Mouse (Mus musculus) heart, embryonic 16.5 days (tissue): ENCODE measurements around the gene Gm11042. TPM values are rescaled to one million over a fixed set of nuclear protein-coding genes. Genes with fewer than 3 reads are reported as not detected.

Source experiments
- ATAC-seq: fragments of 200-750 bp; cut with Nextera tagmentation; replicated peaks from 2 replicates; pipeline ENCODE4 v1.8.0; 2017; ENCODE audit warnings: moderate number of reproducible peaks; ENCODE audit not compliant: insufficient read depth, low FRiP score; ENCODE audit errors: extremely low read depth
- H3K27ac ChIP-seq: fragments of 300-500 bp; sonication (generic); 2 replicates; pipeline ENCODE4 v1.5.1; 2014; ENCODE audit warnings: mild to moderate bottlenecking, low read length, control low read depth, moderate library complexity
- H3K27me3 ChIP-seq: fragments of 300-500 bp; sonication (generic); 2 replicates; pipeline ENCODE4 v1.6.1; 2014; ENCODE audit warnings: low read length, mixed read lengths; ENCODE audit not compliant: control insufficient read depth, insufficient read depth
- H3K36me3 ChIP-seq: fragments of 300-500 bp; sonication (generic); 2 replicates; pipeline ENCODE4 v1.6.1; 2014; ENCODE audit not compliant: control insufficient read depth, insufficient read depth
- H3K4me1 ChIP-seq: fragments of 300-500 bp; sonication (generic); 2 replicates; pipeline ENCODE4 v1.6.1; 2014; ENCODE audit warnings: low read length, mixed read lengths; ENCODE audit not compliant: control insufficient read depth, insufficient read depth
- H3K4me2 ChIP-seq: fragments of 300-500 bp; sonication (generic); 2 replicates; pipeline ENCODE4 v1.6.1; 2014; ENCODE audit warnings: low read depth, mild to moderate bottlenecking, control low read depth, low read length
- H3K4me3 ChIP-seq: fragments of 300-500 bp; sonication (generic); 2 replicates; pipeline ENCODE4 v1.5.1; 2014; ENCODE audit warnings: mild to moderate bottlenecking, control low read depth, low read length
- H3K9ac ChIP-seq: fragments of 300-500 bp; sonication (generic); 2 replicates; pipeline ENCODE4 v1.6.1; 2014; ENCODE audit warnings: low read length, control low read depth
- H3K9me3 ChIP-seq: fragments of 300-500 bp; sonication (generic); replicated peaks from 2 replicates; pipeline ENCODE4 v1.6.1; 2016; ENCODE audit warnings: low read length; ENCODE audit not compliant: control insufficient read depth
- WGBS: fragments of 180-500 bp; shearing (Covaris S2); extraction: QIAGEN DNeasy Blood & Tissue Kit; methylation state at CpG from one replicate; pipeline ENCODE4 v1.1.7; 2014; 5-methylcytosine and 5-hydroxymethylcytosine counted together
- polyA plus RNA-seq: library from polyadenylated mRNA; unstranded; fragments of >200 nt; fragmentation: Nextera tagmentation; extraction: Ambion mirVana; gene quantifications from 2 replicates; pipeline ENCODE4 v1.2.1, GENCODE M21; 2015

Gene Gm11042
- not detected in 2 replicates for polyA plus RNA-seq

DNA sequence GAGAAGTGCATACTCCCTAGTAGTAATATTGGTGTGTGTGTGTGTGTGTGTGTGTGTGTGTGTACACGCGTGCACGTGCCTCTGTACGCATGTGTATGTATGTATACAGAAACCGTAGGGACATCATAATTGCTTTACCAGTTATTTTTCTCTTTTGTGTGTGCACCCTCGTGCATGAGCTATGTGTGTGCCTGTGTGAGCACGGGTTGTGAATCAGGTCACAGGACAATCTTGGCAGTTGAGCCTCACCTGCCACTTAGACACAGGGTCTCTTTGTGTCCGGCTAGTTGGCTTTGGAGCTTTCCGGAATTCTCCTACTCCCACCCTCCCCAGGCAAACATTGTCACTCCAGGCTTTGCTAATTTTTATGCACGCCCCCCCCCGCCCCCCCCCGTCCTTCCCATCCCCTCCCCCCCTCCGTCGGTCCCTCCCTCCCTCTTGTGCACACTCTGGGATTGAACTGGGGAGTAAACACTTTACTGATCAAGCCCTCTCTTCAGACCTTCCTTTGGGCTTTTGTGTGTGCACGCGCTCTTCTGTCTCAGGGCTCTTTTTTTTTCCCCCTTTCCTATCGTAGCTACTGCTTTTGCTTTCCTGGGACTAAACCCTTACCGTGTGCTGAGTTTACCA lies at the start of gene Gm11042:
Gm11042 (minus strand) TSS at position 51 of the 630 bp plus-strand sequence.
- peaks cover 2% of the 10 kb centered on the region; the same call in 1 of the 2 replicates for H3K4me1 ChIP-seq
- H3K4me2 ChIP-seq, result peak within 1 kb of the TSS; percentile 78
- no peaks in the 10 kb centered on the region for H3K27me3 ChIP-seq
- H3K27ac ChIP-seq, result no peak within 1 kb of the TSS
- H3K4me3 ChIP-seq, result peak within 1 kb of the TSS; percentile 72
- no peaks in the 10 kb centered on the region for H3K9me3 ChIP-seq
- peak; percentile 47 for ATAC-seq
- no peaks in the 10 kb centered on the region for H3K36me3 ChIP-seq
- WGBS, result 30% methylated on average over 18 of the region's 18 CpGs
- H3K9ac ChIP-seq, result peak within 1 kb of the TSS; percentile 78

DNA sequence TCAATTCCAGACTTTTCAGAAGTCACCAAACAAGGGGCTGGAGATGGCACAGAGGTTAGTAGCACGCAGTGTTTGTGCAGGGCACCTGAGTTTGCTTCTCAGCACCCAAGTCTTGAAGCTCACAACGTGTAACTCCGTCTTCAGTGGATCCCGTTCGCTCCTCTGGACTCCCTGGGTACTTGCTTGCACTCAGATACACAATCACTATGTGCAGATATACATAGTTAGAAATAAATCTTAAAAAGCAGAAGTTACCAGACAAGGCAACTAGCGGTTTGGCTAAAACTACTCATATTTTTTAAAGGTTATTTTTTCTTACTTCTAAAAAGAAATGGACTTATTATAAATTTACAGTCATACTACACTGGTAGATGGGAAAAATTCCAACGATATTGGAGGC lies 48.3 kb upstream of the Gm11042 start:
- Histone ChIP-seq H3K9ac (no peak overlapping the region), H3K4me3 (no peak overlapping the region), H3K36me3 (no peaks in the 10 kb centered on the region), H3K4me2 (no peak overlapping the region), H3K9me3 (no peaks in the 10 kb centered on the region), H3K27ac (no peak overlapping the region), H3K4me1 (peaks cover 11% of the 10 kb centered on the region), H3K27me3 (no peaks in the 10 kb centered on the region)
- ATAC-seq, result no peak
- WGBS, result 76% methylated on average over 7 of the region's 7 CpGs

DNA sequence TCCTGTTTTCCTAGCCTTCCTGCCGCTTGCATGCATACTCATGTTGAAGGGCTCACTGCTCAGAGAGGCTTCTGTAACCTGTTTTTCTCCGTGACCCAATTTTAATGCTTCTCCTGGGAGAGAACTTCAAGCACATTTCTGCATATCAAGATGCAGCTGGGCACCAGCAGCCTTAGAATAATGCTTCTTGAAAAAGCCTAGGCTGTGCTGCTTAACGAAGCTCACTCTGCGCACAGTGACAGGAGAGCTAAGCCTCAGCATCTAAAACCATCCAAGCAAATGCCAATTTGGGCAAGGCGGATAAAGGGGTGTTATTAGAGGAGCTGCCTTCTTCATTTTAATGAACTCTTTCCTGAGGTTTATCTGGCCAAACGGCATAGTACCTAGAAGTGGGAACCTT lies 46.9 kb upstream of the Gm11042 start:
- ATAC-seq, result no peak
- 85% methylated on average over 6 of the region's 6 CpGs for WGBS
- Histone ChIP-seq H3K4me3 (no peak overlapping the region), H3K27ac (no peak overlapping the region), H3K27me3 (no peaks in the 10 kb centered on the region), H3K36me3 (no peaks in the 10 kb centered on the region), H3K9ac (no peak overlapping the region), H3K4me1 (peaks cover 11% of the 10 kb centered on the region), H3K4me2 (no peak overlapping the region), H3K9me3 (no peaks in the 10 kb centered on the region)

DNA sequence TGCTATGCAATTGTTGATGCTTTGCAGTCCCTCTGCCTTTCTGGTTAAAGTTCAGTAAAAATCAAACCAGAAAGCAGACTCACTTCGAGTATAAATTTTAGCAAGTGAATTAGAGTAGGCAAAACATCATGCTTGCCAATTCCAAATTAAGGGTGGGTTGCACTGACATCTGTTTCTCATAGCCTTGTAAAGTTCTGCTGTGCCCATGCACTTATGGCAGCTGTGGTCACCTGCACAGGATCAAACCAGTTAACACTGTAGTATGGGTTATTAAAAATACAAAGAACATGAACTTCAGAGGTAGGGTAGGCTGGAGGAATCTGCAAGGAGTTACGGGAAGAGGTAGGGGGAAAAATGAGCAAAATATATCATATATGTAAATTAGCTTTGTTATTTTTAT lies 46.3 kb upstream of the Gm11042 start:
- 79% methylated on average over 2 of the region's 2 CpGs for WGBS
- H3K4me3 ChIP-seq, result no peak overlapping the region
- H3K27ac ChIP-seq, result no peak overlapping the region
- no peaks in the 10 kb centered on the region for H3K27me3 ChIP-seq
- no peaks in the 10 kb centered on the region for H3K36me3 ChIP-seq
- peaks cover 11% of the 10 kb centered on the region for H3K4me1 ChIP-seq
- ATAC-seq, result no peak
- no peak overlapping the region for H3K9ac ChIP-seq
- no peak overlapping the region for H3K4me2 ChIP-seq
- H3K9me3 ChIP-seq, result no peaks in the 10 kb centered on the region

DNA sequence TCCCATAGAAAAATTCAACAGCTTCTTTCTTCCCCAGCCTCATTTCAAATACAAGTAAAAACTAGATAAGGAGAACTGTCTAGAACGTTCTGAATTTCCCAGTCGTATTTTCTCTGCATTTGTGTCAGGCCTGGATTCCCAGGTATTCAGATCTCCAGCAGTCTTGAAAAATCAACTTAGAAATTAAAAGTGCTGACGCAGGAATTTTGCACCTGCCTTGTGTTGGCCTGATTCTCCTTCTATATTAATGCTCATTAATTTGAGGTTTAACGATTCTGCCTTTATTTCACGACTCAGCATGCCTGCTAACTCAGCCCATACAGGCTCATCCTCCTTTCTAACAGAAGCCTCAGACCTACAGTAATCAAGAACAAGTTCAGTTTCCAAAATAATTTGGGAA lies 43.6 kb upstream of the Gm11042 start:
- no peak overlapping the region for H3K4me3 ChIP-seq
- no peak for ATAC-seq

DNA sequence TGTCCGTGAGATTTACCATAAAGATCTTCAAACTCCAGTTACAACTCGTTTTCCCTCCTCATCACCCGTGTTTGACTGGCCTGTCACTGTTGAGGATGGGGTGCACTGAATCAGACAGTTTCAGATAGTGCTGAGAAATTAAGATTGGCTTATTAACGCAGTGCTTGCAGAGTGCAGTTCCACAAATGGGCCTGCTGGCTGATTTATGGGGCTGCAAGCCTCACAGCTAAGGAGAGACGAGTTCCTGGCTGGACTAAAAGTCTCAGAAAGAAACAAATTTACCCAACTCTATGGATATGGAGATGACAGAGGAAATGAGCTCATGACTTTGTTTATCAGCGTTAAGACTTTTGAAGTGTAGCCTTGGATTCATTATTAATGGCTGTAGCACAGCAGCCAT lies 41.6 kb upstream of the Gm11042 start:
- ATAC-seq, result no peak
- Histone ChIP-seq H3K27ac (no peak overlapping the region), H3K9ac (no peak overlapping the region), H3K27me3 (no peaks in the 10 kb centered on the region), H3K9me3 (no peaks in the 10 kb centered on the region), H3K4me1 (peaks cover 11% of the 10 kb centered on the region), H3K36me3 (no peaks in the 10 kb centered on the region), H3K4me3 (no peak overlapping the region), H3K4me2 (no peak overlapping the region)
- WGBS, result 65% methylated on average over 6 of the region's 6 CpGs

More for the DNA sequence above, 43.6 kb upstream of the Gm11042 start:
- H3K4me1 ChIP-seq, result peaks cover 11% of the 10 kb centered on the region
- H3K9me3 ChIP-seq, result no peaks in the 10 kb centered on the region
- no peaks in the 10 kb centered on the region for H3K36me3 ChIP-seq
- no peaks in the 10 kb centered on the region for H3K27me3 ChIP-seq
- no peak overlapping the region for H3K27ac ChIP-seq
- H3K4me2 ChIP-seq, result no peak overlapping the region
- H3K9ac ChIP-seq, result no peak overlapping the region
- WGBS, result 76% methylated on average over 5 of the region's 5 CpGs

DNA sequence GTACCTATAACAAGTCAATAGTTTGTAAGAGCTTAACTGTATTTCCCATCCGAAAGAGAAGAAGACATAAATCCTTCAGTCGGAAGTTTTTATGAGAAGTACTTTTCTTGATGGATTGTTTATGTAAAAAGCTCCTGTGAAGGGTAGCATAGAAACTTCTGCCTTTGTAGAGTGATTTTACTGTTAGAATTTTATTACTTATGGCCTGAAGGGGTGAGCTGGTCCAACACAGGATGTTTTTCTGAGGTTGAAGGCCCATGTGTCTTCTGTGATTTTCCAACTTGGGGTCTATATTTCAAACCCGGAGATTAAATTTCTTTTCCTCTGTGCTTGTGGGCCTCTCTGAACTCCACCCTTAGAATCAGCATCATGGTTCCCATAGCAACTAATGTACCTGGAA lies 26.5 kb upstream of the Gm11042 start:
- no peak overlapping the region for H3K4me3 ChIP-seq
- no peak overlapping the region for H3K27ac ChIP-seq
- 89% methylated on average over 3 of the region's 3 CpGs for WGBS
- peaks cover 10% of the 10 kb centered on the region; the same call in 1 of the 2 replicates for H3K4me1 ChIP-seq
- no peak overlapping the region for H3K9ac ChIP-seq
- H3K4me2 ChIP-seq, result no peak overlapping the region
- ATAC-seq, result no peak
- no peaks in the 10 kb centered on the region for H3K27me3 ChIP-seq
- no peaks in the 10 kb centered on the region for H3K9me3 ChIP-seq
- H3K36me3 ChIP-seq, result no peaks in the 10 kb centered on the region

DNA sequence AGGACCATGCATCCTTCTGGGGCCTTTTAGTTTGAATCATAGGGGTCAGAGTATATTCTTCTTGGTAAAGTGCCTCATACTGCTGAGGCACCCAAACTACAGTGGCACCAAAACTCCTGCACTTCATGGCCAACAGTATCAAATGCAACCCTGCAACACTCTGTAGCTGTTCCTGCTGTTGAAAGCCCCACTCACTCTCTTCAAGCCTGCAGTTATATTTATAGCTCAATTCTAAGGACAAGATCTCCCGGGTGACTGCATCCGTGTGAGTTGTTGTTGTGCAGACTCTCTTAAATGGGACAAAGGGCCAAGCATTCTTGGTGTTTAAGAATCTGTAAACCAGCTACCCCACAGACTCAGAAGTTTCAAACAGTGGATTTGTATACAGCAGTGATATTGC lies 23.9 kb upstream of the Gm11042 start:
- peak overlapping the region; percentile 54 for H3K4me2 ChIP-seq
- no peaks in the 10 kb centered on the region for H3K27me3 ChIP-seq
- no peak overlapping the region; the same call in 1 of the 2 replicates for H3K4me3 ChIP-seq
- WGBS, result 39% methylated on average over 2 of the region's 2 CpGs
- peak overlapping the region; percentile 17 for H3K27ac ChIP-seq
- no peaks in the 10 kb centered on the region for H3K36me3 ChIP-seq
- no peaks in the 10 kb centered on the region for H3K9me3 ChIP-seq
- H3K9ac ChIP-seq, result no peak overlapping the region
- peaks cover 10% of the 10 kb centered on the region; the same call in 1 of the 2 replicates for H3K4me1 ChIP-seq
- peak; percentile 55; the same call in 1 of the 2 replicates for ATAC-seq

DNA sequence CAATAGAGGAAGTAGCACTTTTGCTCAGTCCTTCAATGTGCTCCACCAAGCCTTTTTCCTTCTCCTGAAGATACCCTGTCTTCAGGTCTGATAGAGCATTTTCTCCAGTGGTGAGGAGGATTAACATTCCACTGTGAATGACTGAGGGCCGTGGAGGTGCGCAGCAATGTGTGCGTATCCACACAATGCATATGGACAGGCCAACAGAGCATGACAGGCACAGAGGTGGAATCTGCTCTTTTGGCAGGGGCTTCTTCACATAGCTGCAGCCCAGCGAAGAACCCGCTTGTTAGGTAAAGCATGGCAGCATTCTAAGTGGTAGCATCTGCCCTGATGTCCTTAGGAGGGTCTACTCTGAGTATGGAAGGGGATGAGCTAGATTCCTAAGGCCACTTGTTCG lies 17.5 kb upstream of the Gm11042 start:
- no peak for ATAC-seq
- H3K27ac ChIP-seq, result no peak overlapping the region
- no peak overlapping the region for H3K4me3 ChIP-seq
- H3K36me3 ChIP-seq, result no peaks in the 10 kb centered on the region
- H3K4me2 ChIP-seq, result no peak overlapping the region
- H3K9ac ChIP-seq, result no peak overlapping the region
- no peaks in the 10 kb centered on the region for H3K9me3 ChIP-seq
- no peaks in the 10 kb centered on the region for H3K27me3 ChIP-seq
- H3K4me1 ChIP-seq, result no peaks in the 10 kb centered on the region
- WGBS, result 88% methylated on average over 6 of the region's 6 CpGs
